Mouse (Mus musculus): ENCODE measurements around the gene 4930402F06Rik. TPM values are rescaled to one million over a fixed set of nuclear protein-coding genes. Genes with fewer than 3 reads are reported as not detected.

4930402F06Rik gene
- polyA plus RNA-seq, 1 experiment, result not detected

GRCm38 (mm10) chr2:35441419-35441818, 44.4 kb upstream of the 4930402F06Rik start:
- WGBS, result 26% methylated on average over 6 of the region's 6 CpGs
- H3K27me3 ChIP-seq (ENCODE audit: control insufficient read depth, insufficient read depth, low read length), result no peaks in the 10 kb centered on the region
- TF ChIP-seq POLR2A (IDR thresholded peaks at IDR 0.05; ENCODE audit: low read depth, low read length) (no peak), CTCF (IDR thresholded peaks at IDR 0.05; ENCODE audit: extremely low read depth, insufficient read depth, insufficient read length, insufficient replicate concordance) (no peak)
- peaks cover 36% of the 10 kb centered on the region for H3K4me1 ChIP-seq (ENCODE audit: control insufficient read depth, insufficient read depth, insufficient read length)
- H3K4me3 ChIP-seq (ENCODE audit: extremely low read depth, insufficient read depth, insufficient read length), result no peak overlapping the region
- H3K27ac ChIP-seq (ENCODE audit: insufficient read depth, low read length), result peak overlapping the region; percentile 51; the same call in 1 of the 2 replicates
- no peaks in the 10 kb centered on the region for H3K36me3 ChIP-seq (ENCODE audit: control insufficient read depth, insufficient read depth, low read length)
- no peak for DNase-seq (ENCODE audit: low read depth in 1 of 2, low spot score in 2 of 2)

GRCm38 (mm10) chr2:35440480-35440879, 43.5 kb upstream of the 4930402F06Rik start:
- H3K27me3 ChIP-seq (ENCODE audit: control insufficient read depth, insufficient read depth, low read length), result no peaks in the 10 kb centered on the region
- H3K27ac ChIP-seq (ENCODE audit: insufficient read depth, low read length), result no peak overlapping the region
- no peaks in the 10 kb centered on the region for H3K36me3 ChIP-seq (ENCODE audit: control insufficient read depth, insufficient read depth, low read length)
- WGBS, result 91% methylated on average over 3 of the region's 3 CpGs
- TF ChIP-seq POLR2A (IDR thresholded peaks at IDR 0.05; ENCODE audit: low read depth, low read length), result no peak
- TF ChIP-seq CTCF (IDR thresholded peaks at IDR 0.05; ENCODE audit: extremely low read depth, insufficient read depth, insufficient read length, insufficient replicate concordance), result no peak
- H3K4me3 ChIP-seq (ENCODE audit: extremely low read depth, insufficient read depth, insufficient read length), result no peak overlapping the region
- peaks cover 27% of the 10 kb centered on the region for H3K4me1 ChIP-seq (ENCODE audit: control insufficient read depth, insufficient read depth, insufficient read length)
- DNase-seq (ENCODE audit: low read depth in 1 of 2, low spot score in 2 of 2), result no peak

GRCm38 (mm10) chr2:35437796-35438195, 40.8 kb upstream of the 4930402F06Rik start:
- H3K36me3 ChIP-seq (ENCODE audit: control insufficient read depth, insufficient read depth, low read length), result no peaks in the 10 kb centered on the region
- H3K4me1 ChIP-seq (ENCODE audit: control insufficient read depth, insufficient read depth, insufficient read length), result peaks cover 9% of the 10 kb centered on the region; the same call in 1 of the 2 replicates
- 95% methylated on average over 2 of the region's 2 CpGs for WGBS
- H3K27ac ChIP-seq (ENCODE audit: insufficient read depth, low read length), result no peak overlapping the region
- no peak for TF ChIP-seq POLR2A (IDR thresholded peaks at IDR 0.05; ENCODE audit: low read depth, low read length)
- no peak for TF ChIP-seq CTCF (IDR thresholded peaks at IDR 0.05; ENCODE audit: extremely low read depth, insufficient read depth, insufficient read length, insufficient replicate concordance)
- no peak for DNase-seq (ENCODE audit: low read depth in 1 of 2, low spot score in 2 of 2)
- no peaks in the 10 kb centered on the region for H3K27me3 ChIP-seq (ENCODE audit: control insufficient read depth, insufficient read depth, low read length)
- no peak overlapping the region for H3K4me3 ChIP-seq (ENCODE audit: extremely low read depth, insufficient read depth, insufficient read length)

- TF ChIP-seq POLR2A (IDR thresholded peaks at IDR 0.05; ENCODE audit: low read depth, low read length) (no peak), CTCF (IDR thresholded peaks at IDR 0.05; ENCODE audit: extremely low read depth, insufficient read depth, insufficient read length, insufficient replicate concordance) (no peak)
- Histone ChIP-seq H3K4me1 (ENCODE audit: control insufficient read depth, insufficient read depth, insufficient read length) (no peaks in the 10 kb centered on the region; the same call in 1 of the 2 replicates), H3K27me3 (ENCODE audit: control insufficient read depth, insufficient read depth, low read length) (no peaks in the 10 kb centered on the region), H3K36me3 (ENCODE audit: control insufficient read depth, insufficient read depth, low read length) (peaks cover 8% of the 10 kb centered on the region; the same call in 1 of the 2 replicates), H3K4me3 (ENCODE audit: extremely low read depth, insufficient read depth, insufficient read length) (no peak overlapping the region), H3K27ac (ENCODE audit: insufficient read depth, low read length) (no peak overlapping the region)
- no peak for DNase-seq (ENCODE audit: low read depth in 1 of 2, low spot score in 2 of 2)
- 91% methylated on average over 6 of the region's 6 CpGs for WGBS
Observed at GRCm38 (mm10) chr2:35434576-35435123, 37.7 kb upstream of the 4930402F06Rik start.

GRCm38 (mm10) chr2:35433428-35433827, 36.5 kb upstream of the 4930402F06Rik start:
- Histone ChIP-seq H3K4me3 (ENCODE audit: extremely low read depth, insufficient read depth, insufficient read length) (no peak overlapping the region), H3K4me1 (ENCODE audit: control insufficient read depth, insufficient read depth, insufficient read length) (no peaks in the 10 kb centered on the region; the same call in 1 of the 2 replicates), H3K36me3 (ENCODE audit: control insufficient read depth, insufficient read depth, low read length) (peaks cover 9% of the 10 kb centered on the region; the same call in 1 of the 2 replicates), H3K27ac (ENCODE audit: insufficient read depth, low read length) (peak overlapping the region; percentile 13; the same call in 1 of the 2 replicates), H3K27me3 (ENCODE audit: control insufficient read depth, insufficient read depth, low read length) (no peaks in the 10 kb centered on the region)
- TF ChIP-seq CTCF (IDR thresholded peaks at IDR 0.05; ENCODE audit: extremely low read depth, insufficient read depth, insufficient read length, insufficient replicate concordance) (no peak), POLR2A (IDR thresholded peaks at IDR 0.05; ENCODE audit: low read depth, low read length) (no peak)
- WGBS, result 65% methylated on average over 4 of the region's 4 CpGs
- DNase-seq (ENCODE audit: low read depth in 1 of 2, low spot score in 2 of 2), result no peak

GRCm38 (mm10) chr2:35432472-35432871, 35.5 kb upstream of the 4930402F06Rik start:
- TF ChIP-seq CTCF (IDR thresholded peaks at IDR 0.05; ENCODE audit: extremely low read depth, insufficient read depth, insufficient read length, insufficient replicate concordance) (no peak), POLR2A (IDR thresholded peaks at IDR 0.05; ENCODE audit: low read depth, low read length) (no peak)
- 50% methylated on average over 7 of the region's 7 CpGs for WGBS
- no peak overlapping the region for H3K4me3 ChIP-seq (ENCODE audit: extremely low read depth, insufficient read depth, insufficient read length)
- H3K4me1 ChIP-seq (ENCODE audit: control insufficient read depth, insufficient read depth, insufficient read length), result no peaks in the 10 kb centered on the region; the same call in 1 of the 2 replicates
- DNase-seq (ENCODE audit: low read depth in 1 of 2, low spot score in 2 of 2), result no peak
- H3K36me3 ChIP-seq (ENCODE audit: control insufficient read depth, insufficient read depth, low read length), result peaks cover 9% of the 10 kb centered on the region; the same call in 1 of the 2 replicates
- H3K27ac ChIP-seq (ENCODE audit: insufficient read depth, low read length), result peak overlapping the region; percentile 20
- no peaks in the 10 kb centered on the region for H3K27me3 ChIP-seq (ENCODE audit: control insufficient read depth, insufficient read depth, low read length)

GRCm38 (mm10) chr2:35432011-35432410, 35.0 kb upstream of the 4930402F06Rik start:
- TF ChIP-seq CTCF (IDR thresholded peaks at IDR 0.05; ENCODE audit: extremely low read depth, insufficient read depth, insufficient read length, insufficient replicate concordance) (no peak), POLR2A (IDR thresholded peaks at IDR 0.05; ENCODE audit: low read depth, low read length) (no peak)
- H3K4me1 ChIP-seq (ENCODE audit: control insufficient read depth, insufficient read depth, insufficient read length), result no peaks in the 10 kb centered on the region; the same call in 1 of the 2 replicates
- peaks cover 10% of the 10 kb centered on the region for H3K36me3 ChIP-seq (ENCODE audit: control insufficient read depth, insufficient read depth, low read length)
- peak overlapping the region; percentile 20; the same call in 1 of the 2 replicates for H3K27ac ChIP-seq (ENCODE audit: insufficient read depth, low read length)
- WGBS, result 82% methylated on average over 7 of the region's 7 CpGs
- DNase-seq (ENCODE audit: low read depth in 1 of 2, low spot score in 2 of 2), result no peak
- no peak overlapping the region for H3K4me3 ChIP-seq (ENCODE audit: extremely low read depth, insufficient read depth, insufficient read length)
- H3K27me3 ChIP-seq (ENCODE audit: control insufficient read depth, insufficient read depth, low read length), result no peaks in the 10 kb centered on the region
